Mouse (Mus musculus): ENCODE measurements around the gene Ide. TPM values are rescaled to one million over a fixed set of nuclear protein-coding genes. Genes with fewer than 3 reads are reported as not detected.

Ide gene
- total RNA-seq, 2 experiments from 2014 or later: 37.8 to 57.2 TPM

DNA sequence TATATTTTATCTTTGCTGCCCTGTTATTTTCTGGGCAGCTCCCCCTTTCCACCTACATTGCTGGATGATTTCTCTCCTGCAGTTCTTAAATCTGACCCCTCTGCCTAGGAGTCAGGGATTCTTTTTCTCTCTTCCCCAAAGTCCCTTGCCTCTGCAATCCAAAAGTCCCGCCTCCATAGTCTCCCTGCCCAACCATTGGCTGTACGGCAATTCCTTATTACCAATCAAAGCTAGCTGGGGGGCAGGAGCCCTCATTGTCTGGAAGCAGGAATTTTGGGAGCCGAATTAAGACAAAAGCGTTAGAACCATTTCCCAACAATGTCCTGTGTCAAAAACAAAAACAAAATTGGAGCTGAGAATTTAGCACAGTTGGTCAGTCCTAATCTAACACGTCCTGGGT is 24.9 kb upstream of the Ide start:
- Histone ChIP-seq H3K27ac (no peak overlapping the region), H3K4me3 (no peak overlapping the region)
- no peak for DNase-seq (ENCODE audit: extremely low spot score in 1 of 2, low spot score in 2 of 2)
- intact Hi-C loops (cut with DNase I): no loop called here
- no peak for TF ChIP-seq CTCF (IDR thresholded peaks at IDR 0.05)

DNA sequence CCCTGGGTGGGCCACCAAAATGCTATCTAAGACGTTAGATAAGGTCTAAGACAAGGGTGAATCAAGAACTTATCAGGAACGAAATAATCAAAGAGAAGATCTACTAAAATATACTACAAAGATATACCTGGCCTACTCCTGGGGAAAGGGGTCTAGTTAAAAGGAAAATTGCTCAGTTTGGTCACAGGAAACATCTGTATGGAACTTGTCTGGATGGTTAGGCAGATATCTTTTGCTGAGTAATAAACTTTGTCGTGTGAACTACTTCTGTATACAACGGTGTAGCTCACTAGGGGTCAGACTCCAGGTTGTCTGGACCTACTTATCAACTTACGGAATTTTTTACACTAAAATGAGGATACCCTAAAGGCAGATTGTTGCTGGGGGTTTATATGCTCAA is 22.4 kb upstream of the Ide start:
- Histone ChIP-seq H3K4me3 (no peak overlapping the region), H3K27ac (no peak overlapping the region)
- no peak for DNase-seq (ENCODE audit: extremely low spot score in 1 of 2, low spot score in 2 of 2)
- intact Hi-C loops (cut with DNase I): no loop called here
- TF ChIP-seq CTCF (IDR thresholded peaks at IDR 0.05): no peak

DNA sequence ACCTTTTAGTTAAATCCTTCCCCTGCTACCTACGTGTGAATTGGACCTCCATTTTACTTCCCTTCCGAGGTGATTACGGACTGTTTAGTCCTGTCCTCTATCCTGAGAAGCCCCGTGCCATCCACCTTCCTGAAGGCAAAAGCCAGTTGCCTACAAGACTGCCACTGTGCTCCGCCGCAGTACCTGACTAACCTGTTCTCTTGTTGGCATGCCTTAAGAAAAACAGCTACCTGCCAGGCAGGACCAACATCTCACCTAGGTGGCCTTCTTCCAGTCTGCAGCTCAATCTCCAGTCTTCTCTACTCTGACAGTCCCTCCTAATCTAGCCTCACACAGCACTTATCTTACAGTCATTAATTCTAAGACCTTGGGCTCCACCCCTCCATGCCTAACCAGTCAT is 15.7 kb upstream of the Ide start:
- no peak for DNase-seq (ENCODE audit: extremely low spot score in 1 of 2, low spot score in 2 of 2)
- intact Hi-C loops (cut with DNase I): no loop called here
- no peak overlapping the region for H3K4me3 ChIP-seq
- TF ChIP-seq CTCF (IDR thresholded peaks at IDR 0.05): no peak
- no peak overlapping the region for H3K27ac ChIP-seq

DNA sequence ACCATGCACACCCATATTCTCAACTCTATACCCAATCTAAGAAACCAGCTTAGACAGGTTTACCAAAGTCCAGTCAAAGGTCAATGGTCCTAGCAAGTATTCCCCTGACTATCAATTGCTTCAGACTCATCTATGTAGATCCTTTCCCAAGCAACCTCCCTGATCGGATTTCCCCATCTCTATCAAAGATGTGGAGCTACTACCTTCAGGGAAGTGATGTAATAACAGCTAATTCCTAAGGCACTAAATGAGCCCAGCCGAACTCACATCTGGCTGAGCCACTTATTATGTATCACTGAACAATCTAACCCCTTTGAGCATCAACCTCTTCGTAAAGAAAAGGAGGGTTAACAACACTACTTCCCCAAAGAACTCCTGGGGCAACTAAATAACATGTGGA is 15.1 kb upstream of the Ide start:
- Histone ChIP-seq H3K27ac (no peak overlapping the region), H3K4me3 (no peak overlapping the region)
- intact Hi-C loops (cut with DNase I): no loop called here
- no peak for TF ChIP-seq CTCF (IDR thresholded peaks at IDR 0.05)
- DNase-seq (ENCODE audit: extremely low spot score in 1 of 2, low spot score in 2 of 2): no peak

DNA sequence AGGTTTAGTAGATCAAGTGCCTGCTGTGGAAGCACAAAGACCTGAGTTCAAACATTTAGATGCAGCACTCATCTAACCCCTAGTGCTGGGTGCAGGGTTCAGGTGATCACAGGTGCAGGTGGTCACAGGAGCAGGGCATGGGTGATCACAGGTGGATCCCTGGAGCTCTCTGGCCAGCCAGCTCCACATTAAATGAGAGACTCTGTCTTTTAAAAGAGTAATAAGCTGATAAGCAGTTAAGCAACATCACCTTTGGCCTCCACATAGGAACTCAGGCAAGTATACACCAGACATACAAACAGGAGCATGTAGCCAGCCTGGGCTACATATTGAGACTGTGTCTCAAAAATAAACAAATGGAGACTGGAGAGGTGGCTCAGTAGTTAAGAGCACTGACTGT is 11.3 kb upstream of the Ide start:
- TF ChIP-seq CTCF (IDR thresholded peaks at IDR 0.05): no peak
- intact Hi-C loops (cut with DNase I): no loop called here

DNA sequence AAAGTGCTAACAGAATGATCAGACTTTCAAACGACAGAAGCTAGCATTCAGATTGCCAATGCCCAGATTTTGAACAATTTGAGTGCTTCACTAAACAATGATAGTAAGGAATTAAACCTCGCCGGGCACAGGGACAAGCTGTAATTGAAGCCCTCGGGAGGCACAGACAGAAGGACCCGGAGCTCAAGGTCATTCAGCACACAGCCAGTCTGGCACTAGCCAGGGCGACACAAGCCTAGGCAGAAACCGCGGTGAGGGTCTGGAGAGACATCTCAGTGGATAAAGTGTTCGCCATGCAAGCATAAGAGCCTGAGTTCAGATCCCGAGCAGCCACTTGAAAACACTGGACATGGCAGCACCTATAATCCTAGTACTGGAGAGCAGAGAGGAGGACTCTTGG is 10.7 kb upstream of the Ide start:
- intact Hi-C loops (cut with DNase I): no loop called here
- Histone ChIP-seq H3K4me3 (no peak overlapping the region), H3K27ac (no peak overlapping the region)
- no peak for TF ChIP-seq CTCF (IDR thresholded peaks at IDR 0.05)
- no peak for DNase-seq (ENCODE audit: extremely low spot score in 1 of 2, low spot score in 2 of 2)

More for the DNA sequence above, 11.3 kb upstream of the Ide start:
- Histone ChIP-seq H3K4me3 (no peak overlapping the region), H3K27ac (no peak overlapping the region)
- no peak for DNase-seq (ENCODE audit: extremely low spot score in 1 of 2, low spot score in 2 of 2)

DNA sequence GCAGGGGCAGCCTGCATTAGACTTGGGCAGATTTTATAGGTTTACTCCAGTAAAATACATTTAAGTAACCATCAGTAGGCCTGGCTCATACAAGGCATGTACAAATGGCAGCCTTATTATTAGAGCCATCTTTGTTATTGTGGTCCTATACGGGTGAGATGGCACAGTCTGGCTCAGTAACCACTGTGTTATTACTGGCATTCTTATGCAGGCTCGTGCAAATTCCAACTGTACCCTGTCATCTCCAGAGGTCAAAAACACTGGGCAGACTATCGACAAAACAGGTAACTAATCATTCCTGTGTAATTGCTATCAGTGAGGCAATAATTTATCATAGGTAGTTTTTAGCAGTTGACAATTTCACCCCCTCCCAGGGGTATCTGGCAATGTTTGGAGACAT is 8.6 kb upstream of the Ide start:
- H3K4me3 ChIP-seq: no peak overlapping the region
- intact Hi-C loops (cut with DNase I): no loop called here
- no peak for TF ChIP-seq CTCF (IDR thresholded peaks at IDR 0.05)
- DNase-seq (ENCODE audit: extremely low spot score in 1 of 2, low spot score in 2 of 2): no peak
- no peak overlapping the region for H3K27ac ChIP-seq

DNA sequence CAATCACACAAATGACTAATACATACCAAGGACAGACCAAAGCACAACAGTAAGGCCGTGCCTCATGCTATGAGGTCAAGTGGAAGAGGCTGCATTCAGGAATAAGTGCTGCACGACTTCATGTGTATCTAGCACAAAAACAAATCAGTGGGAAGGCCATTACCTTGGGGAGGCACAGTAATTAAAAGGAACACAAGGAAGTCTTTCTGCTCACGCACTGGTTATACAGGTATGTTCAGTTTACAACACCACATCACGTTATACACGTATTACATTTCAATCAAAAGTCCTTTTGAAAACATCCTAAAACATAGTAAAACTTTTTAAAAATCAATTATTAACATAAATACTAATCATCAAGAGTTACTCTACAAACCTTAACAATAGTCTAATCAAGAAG is 6.2 kb upstream of the Ide start:
- H3K4me3 ChIP-seq: no peak overlapping the region
- TF ChIP-seq CTCF (IDR thresholded peaks at IDR 0.05): no peak
- H3K27ac ChIP-seq: no peak overlapping the region
- intact Hi-C loops (cut with DNase I): no loop called here
- DNase-seq (ENCODE audit: extremely low spot score in 1 of 2, low spot score in 2 of 2): no peak

DNA sequence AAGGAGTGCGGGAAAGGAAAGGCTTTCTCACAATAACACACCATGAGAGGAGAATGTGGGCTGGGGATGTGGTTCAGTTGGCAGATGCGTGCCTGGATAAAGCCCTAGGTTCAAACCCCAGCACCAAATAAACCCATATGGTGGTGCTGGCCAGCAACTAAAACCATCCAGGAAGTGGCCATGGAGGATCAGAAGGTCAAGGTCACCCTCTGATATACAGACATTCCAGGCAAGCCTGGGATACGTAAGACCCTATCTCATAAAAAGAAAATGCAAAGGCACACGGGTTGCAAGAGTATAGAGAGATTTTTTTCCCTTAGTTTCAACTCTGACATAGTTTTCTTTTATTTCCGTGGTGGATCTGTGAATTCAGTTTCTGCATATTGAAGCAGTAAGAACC is 3.3 kb upstream of the Ide start:
- Histone ChIP-seq H3K27ac (no peak overlapping the region), H3K4me3 (no peak overlapping the region)
- no peak for DNase-seq (ENCODE audit: extremely low spot score in 1 of 2, low spot score in 2 of 2)
- no peak for TF ChIP-seq CTCF (IDR thresholded peaks at IDR 0.05)
- intact Hi-C loops (cut with DNase I): no loop called here

DNA sequence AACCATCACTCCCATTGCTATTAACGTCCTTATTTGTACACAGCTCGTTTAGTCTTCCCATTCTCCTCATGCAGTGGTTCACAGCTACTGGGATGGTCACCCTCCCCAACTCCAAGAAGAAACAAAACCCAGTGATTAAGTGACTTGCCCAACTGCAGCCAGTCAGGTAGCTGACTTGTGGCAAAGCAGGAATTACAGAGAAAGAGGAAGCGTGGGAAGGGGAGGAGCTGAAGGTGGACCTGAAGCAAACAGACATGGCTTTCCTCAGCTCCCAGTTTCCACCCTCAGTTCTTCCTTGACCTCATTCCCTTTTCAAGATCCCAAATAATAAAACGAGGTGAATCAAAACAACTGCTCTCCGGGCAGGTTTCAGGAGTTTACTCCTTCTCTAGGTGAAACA is 2.8 kb upstream of the Ide start:
- Histone ChIP-seq H3K4me3 (no peak overlapping the region), H3K27ac (no peak overlapping the region)
- intact Hi-C loops (cut with DNase I): no loop called here
- no peak for DNase-seq (ENCODE audit: extremely low spot score in 1 of 2, low spot score in 2 of 2)
- no peak for TF ChIP-seq CTCF (IDR thresholded peaks at IDR 0.05)

DNA sequence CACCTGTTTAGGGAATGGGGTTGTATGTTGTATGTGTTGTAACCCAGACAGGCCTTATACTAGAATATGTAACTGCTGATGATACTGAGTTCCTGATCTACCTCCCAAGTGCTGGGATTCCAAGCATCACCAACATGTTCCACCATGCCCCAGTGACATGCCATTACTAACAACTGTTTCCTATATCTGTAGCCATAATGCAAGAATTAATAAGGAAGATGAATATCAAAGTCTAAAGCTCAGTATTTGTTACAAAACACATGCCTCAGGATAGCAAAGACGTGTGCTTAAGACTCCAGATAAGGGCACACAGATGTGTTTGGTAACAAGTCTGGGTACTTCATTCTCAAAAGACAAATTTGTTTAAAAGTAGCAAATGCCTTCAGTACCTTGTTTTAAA is 2.3 kb downstream of the Ide start:
- DNase-seq (ENCODE audit: extremely low spot score in 1 of 2, low spot score in 2 of 2): no peak
- intact Hi-C loops (cut with DNase I): no loop called here
- TF ChIP-seq CTCF (IDR thresholded peaks at IDR 0.05): no peak

DNA sequence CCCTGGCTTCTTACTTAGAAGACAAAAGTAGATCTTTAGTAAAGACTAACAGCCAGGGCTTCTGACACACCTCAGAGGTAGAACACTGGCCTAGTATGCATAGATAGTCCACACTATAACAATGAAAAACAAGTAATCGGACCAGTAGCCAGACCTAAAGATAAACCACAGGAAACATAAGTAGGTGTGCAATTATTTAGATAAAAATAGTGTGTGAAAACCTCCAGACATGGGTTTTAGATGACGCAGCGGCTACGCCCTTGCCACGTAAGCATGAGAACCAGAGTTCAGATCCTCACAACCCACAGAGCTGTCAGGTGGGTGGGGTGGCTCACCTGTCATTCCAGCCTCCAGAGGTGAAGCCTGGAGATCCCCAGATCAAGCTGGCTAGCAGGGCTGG is 4.3 kb downstream of the Ide start:
- intact Hi-C loops (cut with DNase I): no loop called here
- H3K27ac ChIP-seq: no peak overlapping the region
- H3K4me3 ChIP-seq: no peak overlapping the region
- no peak for DNase-seq (ENCODE audit: extremely low spot score in 1 of 2, low spot score in 2 of 2)
- no peak for TF ChIP-seq CTCF (IDR thresholded peaks at IDR 0.05)

More for the DNA sequence above, 2.3 kb downstream of the Ide start:
- H3K27ac ChIP-seq: no peak overlapping the region
- H3K4me3 ChIP-seq: no peak overlapping the region

DNA sequence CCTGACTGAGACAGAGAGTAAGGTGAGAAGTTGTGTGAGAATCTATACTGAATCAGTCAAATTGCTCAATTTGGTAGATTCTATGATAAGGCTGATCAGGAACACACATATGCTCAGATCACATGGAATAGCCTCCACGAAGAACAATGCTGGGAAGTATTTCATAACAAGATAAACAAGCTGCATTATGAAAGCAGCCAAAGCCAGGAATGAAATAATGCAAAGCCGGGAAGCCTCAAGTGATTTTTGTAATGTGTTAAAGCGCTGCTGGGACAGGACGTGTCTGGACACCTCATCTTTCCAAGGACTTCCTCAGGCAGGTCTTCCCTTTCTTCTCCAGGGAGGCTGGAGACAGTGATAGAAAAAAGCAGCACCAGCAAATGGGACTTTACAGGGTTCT is 4.9 kb downstream of the Ide start:
- intact Hi-C loops (cut with DNase I): no loop called here
- TF ChIP-seq CTCF (IDR thresholded peaks at IDR 0.05): no peak
- no peak for DNase-seq (ENCODE audit: extremely low spot score in 1 of 2, low spot score in 2 of 2)
- no peak overlapping the region for H3K4me3 ChIP-seq
- no peak overlapping the region for H3K27ac ChIP-seq

DNA sequence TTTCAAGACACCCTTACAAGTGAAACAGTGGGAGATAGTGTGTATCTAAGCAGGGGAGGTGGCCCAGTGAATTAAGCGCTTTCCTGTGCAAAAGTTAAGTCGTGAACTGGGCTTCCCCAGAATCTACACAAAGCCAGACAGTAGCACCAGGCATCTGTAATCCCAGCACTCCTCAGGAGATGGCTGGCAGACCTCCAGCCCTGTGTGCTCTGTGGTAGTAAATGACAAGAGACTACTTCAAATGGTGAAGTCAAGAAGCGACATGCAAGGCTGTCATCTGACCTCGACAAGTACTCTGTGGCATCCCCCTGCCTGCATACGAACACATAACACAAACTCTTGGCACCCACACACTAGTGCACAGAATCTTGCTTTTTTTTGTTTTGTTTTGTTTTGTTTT is 10.4 kb downstream of the Ide start:
- H3K27ac ChIP-seq: no peak overlapping the region
- DNase-seq (ENCODE audit: extremely low spot score in 1 of 2, low spot score in 2 of 2): no peak
- no peak overlapping the region for H3K4me3 ChIP-seq
- no peak for TF ChIP-seq CTCF (IDR thresholded peaks at IDR 0.05)
- intact Hi-C loops (cut with DNase I): no loop called here
